Mouse (Mus musculus): ENCODE results near the gene Nav1. TPM values are rescaled to one million over a fixed set of nuclear protein-coding genes. Genes with fewer than 3 reads are reported as not detected.
A peak's percentile ranks its signal among the peaks of the same experiment; 100 is the strongest.
"Not testable (repeated sequence)": the region's sequence is repeated elsewhere in the genome, so short reads cannot be mapped to it uniquely, and the experiment has no call there.

Gene Nav1
- total RNA-seq, 2 experiments from 2014 or later, result 232 to 237 TPM

DNA sequence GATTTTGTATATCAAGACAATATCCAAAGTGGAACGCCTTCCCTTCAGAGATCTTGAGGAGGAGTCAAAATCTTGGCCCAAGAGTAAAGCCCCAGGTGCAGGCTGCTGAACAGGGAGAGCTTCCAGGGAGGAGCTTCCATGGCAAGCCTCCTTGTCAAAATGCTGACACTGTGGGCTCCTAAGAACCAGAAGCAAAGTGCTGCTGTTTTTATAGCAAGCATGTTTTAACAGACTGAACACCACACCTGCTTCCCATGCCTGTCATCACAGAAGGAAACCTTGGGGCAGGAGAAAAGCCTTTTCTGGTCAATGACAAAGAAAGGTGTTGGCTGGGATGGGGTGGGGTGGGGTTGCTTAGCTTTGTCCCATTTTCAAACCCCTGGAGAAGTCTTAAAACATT lies 112.0 kb downstream of the Nav1 start:
- intact Hi-C loops (cut with DNase I), result no loop called here
- no peak for DNase-seq

GRCm38 (mm10) chr1:135493862-135494261 lies 113.2 kb downstream of the Nav1 start:
- intact Hi-C loops (cut with DNase I), result no loop called here

DNA sequence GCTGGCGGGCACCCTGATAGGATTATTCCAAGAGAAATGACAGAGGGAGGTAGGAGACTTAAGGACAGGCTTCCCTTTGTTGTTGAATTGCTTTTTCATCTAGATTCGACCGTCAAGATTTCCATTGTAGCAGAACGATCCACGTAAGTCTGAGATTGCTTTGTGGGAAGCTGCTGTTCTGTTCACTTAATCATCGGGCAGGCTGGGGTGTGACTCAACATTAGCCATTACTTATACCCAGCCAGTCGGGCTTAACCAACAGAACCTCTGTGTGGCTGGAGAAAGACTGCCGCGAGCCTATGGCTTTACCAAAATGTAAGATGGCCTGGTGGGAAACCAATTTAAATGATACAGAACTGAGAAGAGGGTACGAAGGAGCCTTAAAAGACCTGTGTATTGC lies 114.7 kb downstream of the Nav1 start:
- intact Hi-C loops (cut with DNase I), result no loop called here

More at GRCm38 (mm10) chr1:135493862-135494261, 113.2 kb downstream of the Nav1 start:
- no peak for DNase-seq

DNA sequence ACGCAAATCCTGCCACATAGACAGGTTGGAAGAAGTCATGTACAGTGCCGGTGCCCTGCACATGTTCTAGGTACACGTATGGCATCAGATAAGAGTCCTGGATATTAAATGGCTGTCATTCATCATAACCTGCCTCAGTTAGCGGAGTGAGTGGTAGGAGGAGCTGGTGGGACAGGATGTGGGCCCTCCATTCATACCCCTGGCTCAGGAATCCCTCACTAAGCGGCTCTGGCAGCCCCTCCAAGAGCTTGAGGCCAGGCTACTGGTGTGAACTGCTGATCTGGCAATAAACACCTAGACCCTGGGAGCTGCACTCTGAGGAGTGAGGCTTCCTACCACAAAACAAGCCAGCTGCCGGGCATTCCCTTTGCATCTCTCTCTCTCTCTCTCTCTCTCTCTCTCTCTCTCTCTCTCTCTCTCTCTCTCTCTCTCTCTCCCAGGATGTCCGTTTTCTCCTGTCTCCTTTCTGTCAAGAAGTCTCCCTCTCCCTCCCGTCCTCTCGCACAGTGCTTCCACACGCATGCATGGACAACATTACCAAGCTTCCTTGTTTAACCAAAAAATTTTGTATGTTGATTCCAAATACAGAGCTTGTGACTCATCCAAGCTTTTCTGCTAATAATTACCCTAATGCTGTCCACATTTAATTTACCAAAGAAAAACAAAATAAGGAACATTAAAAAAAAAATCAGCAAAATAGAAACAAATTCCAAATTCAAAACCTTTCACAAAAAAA lies 116.0 kb downstream of the Nav1 start:
- intact Hi-C loops (cut with DNase I), result no loop called here
- peak; percentile 20 for DNase-seq

More for the DNA sequence above, 114.7 kb downstream of the Nav1 start:
- DNase-seq, result no peak

DNA sequence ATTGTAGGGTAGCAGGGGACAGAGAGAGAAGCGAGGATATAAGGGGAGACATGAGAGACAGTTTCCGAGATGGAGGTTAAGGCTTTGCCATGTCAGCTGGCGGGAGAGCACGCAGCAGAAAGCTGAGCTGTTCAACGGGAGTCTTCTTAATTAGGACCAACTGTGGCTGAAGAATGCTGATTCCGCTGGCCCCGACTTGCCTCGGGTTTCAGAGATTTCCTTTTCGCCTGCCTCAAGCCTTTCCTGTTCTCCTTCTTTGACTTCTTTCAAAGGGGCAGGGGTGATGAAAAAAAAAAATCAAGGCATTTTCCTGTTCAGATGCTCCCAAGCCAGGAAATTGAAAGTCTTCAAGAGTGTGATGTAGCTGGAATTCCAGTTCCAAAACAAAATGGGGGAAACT lies 118.2 kb downstream of the Nav1 start:
- intact Hi-C loops (cut with DNase I), result no loop called here
- no peak for DNase-seq

- DNase-seq, result no peak
- intact Hi-C loops (cut with DNase I), result no loop called here
These were observed 121.9 kb downstream of the Nav1 start for GRCm38 (mm10) chr1:135485179-135485578.

GRCm38 (mm10) chr1:135484503-135485051 lies 122.5 kb downstream of the Nav1 start:
- intact Hi-C loops (cut with DNase I); DNase-seq: not testable (repeated sequence)

GRCm38 (mm10) chr1:135483971-135484370 lies 123.1 kb downstream of the Nav1 start:
- no peak for DNase-seq
- intact Hi-C loops (cut with DNase I), result no loop called here

- intact Hi-C loops (cut with DNase I), result no loop called here
- no peak for DNase-seq
These were observed 124.4 kb downstream of the Nav1 start for GRCm38 (mm10) chr1:135482666-135483065.

- intact Hi-C loops (cut with DNase I), result no loop called here
- no peak for DNase-seq
These were observed 125.4 kb downstream of the Nav1 start for GRCm38 (mm10) chr1:135481656-135482055.

- intact Hi-C loops (cut with DNase I), result no loop called here
- DNase-seq, result no peak
These were observed 126.3 kb downstream of the Nav1 start for GRCm38 (mm10) chr1:135480815-135481214.

DNA sequence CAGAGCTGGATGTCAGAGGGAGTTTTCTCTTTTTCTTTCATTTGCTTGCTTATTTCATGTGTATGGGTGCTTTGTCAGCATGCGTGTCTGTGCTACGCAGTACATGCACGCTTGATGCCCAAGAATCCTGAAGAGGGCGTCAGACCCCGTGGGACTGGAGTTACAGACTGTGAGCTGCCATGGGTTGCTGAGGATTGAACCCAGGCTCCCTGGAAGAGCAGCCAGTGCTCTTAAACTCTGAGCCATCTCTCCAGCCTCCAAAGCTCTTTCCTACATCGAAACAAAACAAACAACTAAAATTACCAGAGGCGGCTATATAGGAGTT lies 131.6 kb downstream of the Nav1 start:
- intact Hi-C loops (cut with DNase I), result no loop called here
- no peak for DNase-seq

DNA sequence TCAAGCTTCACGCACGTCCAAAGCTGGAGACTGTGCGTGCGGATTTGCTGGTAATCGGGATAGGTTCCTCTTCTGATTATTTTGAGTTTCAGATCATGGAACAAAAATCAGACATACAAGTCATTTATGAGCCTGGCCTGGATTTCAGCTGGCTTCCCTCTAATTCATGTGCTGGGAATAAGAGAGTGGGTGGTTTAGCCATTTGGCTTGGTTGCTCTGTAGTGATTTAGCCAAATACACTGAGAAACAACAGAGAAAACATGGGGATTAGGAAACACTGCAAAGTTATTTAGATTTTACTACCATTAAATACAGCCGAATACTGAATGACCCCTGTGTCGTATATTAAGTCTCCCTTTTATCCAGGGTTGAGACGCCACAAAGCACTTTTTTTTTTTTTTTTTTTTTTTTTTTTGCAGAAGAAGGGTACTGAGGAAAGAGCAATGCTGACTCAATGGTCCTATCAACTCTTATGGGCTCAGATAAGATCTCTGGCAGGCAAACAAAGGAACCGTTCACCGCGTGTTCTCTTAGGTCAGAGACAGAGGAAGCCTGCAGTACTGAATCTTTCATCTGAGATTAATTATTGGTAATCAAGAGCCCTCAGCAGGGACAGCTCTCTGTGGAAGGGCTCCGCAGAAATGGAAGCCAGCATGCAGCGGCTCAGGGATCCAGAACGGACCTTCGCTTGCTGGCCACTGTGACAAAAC lies 132.1 kb downstream of the Nav1 start:
- intact Hi-C loops (cut with DNase I), result no loop called here

DNA sequence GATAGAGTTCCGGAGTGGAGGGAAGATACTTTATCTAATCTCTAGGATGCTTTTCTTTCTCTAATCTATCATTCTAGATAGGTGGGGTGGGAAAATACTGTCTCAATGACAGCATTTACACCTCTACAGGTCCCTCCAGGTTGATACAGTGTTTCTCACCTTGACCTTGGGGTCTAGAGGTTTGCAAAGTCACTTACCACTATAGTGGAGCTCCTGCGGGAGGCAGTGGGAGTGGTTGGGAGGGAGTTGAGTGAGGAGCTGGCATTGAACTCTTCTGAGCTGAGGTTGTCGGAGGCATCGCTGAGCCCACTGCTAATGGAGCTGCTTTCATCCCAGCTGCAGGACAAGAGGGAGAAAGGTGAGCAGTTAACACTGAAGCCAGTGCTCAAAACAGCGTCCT lies 134.6 kb downstream of the Nav1 start:
- intact Hi-C loops (cut with DNase I), result no loop called here
- DNase-seq, result no peak

More for the DNA sequence above, 132.1 kb downstream of the Nav1 start:
- no peak for DNase-seq

DNA sequence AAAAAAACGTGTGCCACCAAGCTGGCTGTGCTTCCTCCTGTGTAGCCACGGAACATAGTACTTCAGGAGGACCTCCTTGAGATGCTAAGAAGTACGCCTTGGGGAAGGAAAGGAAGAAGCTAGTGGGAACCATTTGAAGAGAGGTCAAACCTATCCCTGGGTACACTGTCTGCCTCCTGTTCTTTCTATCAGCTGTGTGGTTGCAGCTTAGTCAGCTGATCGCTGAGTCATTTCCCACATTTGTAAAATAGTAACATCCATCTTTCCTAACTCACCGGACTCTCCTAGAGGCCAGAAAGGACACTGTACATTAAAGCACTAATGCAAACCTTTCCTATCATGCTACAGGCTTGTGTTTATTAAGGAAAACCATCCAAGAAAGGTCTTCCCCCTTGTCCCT lies 135.4 kb downstream of the Nav1 start:
- no peak for DNase-seq
- intact Hi-C loops (cut with DNase I), result no loop called here

- DNase-seq, result no peak
- intact Hi-C loops (cut with DNase I), result no loop called here
These were observed 136.5 kb downstream of the Nav1 start for GRCm38 (mm10) chr1:135470546-135470945.

- intact Hi-C loops (cut with DNase I), result no loop called here
- no peak for DNase-seq
These were observed 139.6 kb downstream of the Nav1 start for GRCm38 (mm10) chr1:135467462-135467861.

DNA sequence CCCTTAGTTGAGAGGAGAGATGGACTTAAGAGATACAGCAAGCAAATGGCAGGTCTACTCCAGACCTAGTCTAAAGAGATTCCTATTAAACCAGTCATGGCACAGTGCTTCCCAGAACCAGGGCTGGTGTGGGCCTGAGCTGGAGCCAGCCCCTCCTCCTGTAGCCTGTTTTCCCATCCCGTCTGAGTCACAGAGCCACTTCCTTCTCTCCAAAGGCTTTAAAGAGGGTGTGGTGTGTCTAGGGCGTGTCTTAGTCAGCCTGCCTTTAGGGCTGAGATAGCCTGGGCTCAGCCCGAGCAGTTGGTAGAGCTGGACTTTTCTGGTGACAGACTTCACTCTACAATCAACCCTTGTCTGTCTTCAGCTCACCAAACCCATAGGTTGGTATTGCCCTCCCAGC lies 140.2 kb downstream of the Nav1 start:
- no peak for DNase-seq
- intact Hi-C loops (cut with DNase I), result no loop called here

DNA sequence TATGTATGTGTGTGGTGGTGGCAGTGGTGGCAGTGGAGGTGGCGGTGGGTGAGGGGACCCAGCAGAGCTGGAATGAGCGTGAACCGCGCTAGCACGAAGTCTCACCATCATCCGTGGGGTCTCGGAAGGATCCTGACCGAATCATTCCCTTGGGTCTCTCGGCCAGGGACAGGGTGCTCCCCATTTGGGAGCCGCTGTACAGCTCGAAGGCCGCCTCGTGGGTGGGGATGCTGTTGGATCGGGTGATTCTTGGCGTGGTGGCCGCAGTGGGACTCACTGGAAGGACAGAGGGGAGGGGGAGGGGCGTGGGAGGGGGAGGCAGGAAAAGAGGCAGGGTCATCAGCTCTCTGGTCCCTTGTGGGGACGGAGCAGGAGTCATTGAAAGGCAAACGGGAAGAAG lies 141.4 kb downstream of the Nav1 start:
- no peak for DNase-seq
- intact Hi-C loops (cut with DNase I), result no loop called here

GRCm38 (mm10) chr1:135462736-135463135 lies 144.4 kb downstream of the Nav1 start:
- DNase-seq, result no peak
- intact Hi-C loops (cut with DNase I), result loop anchor here (5.0 kb wide), 1 partner anchor 210 kb away; no protein-coding TSS in a partner anchor

- intact Hi-C loops (cut with DNase I), result loop anchor here (5.0 kb wide), 1 partner anchor 210 kb away; no protein-coding TSS in a partner anchor
- DNase-seq, result peak; percentile 43
These were observed 144.8 kb downstream of the Nav1 start for GRCm38 (mm10) chr1:135462304-135462703.
